Mouse (Mus musculus) heart, postnatal 14 days (tissue): ENCODE data around the gene Igfbp6. TPM values are rescaled to one million over a fixed set of nuclear protein-coding genes. Genes with fewer than 3 reads are reported as not detected.

Source experiments
- DNase-seq, 2 experiments: peaks; one replicate each; pipeline ENCODE4 v3.0.0; 2021 to 2022
- intact Hi-C: fragments of 180-260 bp; cut with DNase I; formaldehyde crosslinking; loops from one replicate; pipeline ENCODE4 v1.15.1; 2025
- total RNA-seq, 2 experiments: library from RNA; stranded (reverse); gene quantifications; 2 replicates each; pipeline ENCODE4 v1.2.3; 2021

Gene Igfbp6
- total RNA-seq, 2 experiments from 2014 or later: 42.0 to 51.8 TPM

DNA sequence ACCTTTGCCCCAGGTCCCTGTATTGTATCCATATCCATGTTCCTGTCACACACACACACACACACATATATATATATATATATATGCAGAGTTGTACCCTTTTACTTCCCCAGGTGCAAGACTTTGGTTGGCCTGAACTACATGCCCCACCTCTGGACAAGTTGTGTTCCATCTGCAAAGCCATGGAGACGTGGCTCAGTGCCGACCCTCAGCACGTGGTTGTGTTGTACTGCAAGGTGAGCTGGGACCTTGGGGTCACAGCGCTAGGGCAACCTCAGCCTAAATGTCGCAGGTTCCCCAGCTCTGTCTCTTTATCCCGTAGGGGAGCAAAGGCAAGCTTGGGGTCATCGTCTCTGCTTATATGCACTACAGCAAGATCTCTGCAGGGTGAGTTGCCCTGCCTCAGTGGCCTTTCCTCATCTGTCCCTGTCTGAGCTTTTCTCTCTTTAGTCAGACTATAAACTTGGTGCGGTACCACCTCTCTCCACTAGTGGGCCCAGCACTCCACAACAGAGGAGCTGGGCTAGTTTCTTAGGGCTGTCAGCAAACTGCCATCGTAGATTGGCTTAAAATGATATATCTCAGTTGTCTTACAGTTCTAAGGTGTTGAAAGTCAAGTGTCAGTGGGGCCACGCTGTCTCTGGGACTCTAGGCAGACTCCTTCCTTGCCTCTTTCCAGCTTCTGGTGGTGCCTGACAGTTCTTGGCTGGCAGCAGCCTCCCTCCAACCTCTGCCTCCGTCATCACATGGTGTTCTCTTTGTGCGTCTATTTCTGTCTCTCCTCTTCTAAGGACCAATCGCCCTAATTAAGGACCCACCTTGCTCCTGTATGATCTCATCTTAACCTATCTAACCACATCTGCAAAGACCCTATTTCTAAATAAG is 36.2 kb upstream of the Igfbp6 start:
- intact Hi-C loops: loop anchor here (5.0 kb wide), 1 partner anchor 39 kb away; no protein-coding TSS in a partner anchor
- DNase-seq: peak; percentile 60 to 78

DNA sequence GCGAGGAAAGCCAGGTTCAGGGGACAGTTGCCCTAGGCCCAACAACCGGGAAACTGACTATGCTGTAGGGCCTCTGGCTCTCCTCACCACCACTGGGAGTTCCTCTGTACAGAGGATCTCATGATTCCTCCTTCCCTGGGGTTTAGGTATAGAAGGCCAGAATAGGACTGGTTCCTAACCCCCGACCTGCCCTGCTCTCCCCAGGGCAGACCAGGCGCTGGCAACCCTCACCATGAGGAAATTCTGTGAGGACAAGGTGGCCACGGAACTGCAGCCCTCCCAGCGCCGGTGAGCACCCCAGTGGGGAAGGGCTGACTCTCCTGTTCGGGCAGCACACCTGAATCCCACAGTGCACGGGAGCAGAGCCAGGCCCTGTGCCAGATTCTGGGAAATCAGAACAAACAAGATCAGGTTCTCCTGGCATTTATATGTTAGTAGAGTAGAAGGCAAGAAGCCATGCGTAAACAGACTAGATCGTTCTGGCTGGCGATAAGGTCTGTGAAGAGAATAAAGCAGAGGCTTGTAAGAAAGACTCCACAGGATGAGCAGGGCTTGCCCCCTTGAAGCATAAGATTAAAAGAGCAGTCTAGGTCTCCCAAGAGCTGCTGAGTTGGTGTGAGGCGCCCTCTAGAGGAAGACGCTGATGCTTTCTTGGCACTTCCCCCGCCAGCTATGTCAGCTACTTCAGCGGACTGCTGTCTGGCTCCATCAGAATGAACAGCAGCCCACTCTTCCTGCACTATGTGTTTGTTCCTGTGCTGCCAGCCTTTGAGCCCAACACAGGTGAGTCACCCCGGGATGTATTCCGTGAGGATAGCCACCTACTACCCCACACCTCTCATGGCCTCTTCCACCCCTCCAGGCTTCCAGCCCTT is 35.3 kb upstream of the Igfbp6 start:
- intact Hi-C loops: loop anchor here (5.0 kb wide), 1 partner anchor 38 kb away; no protein-coding TSS in a partner anchor
- peak; percentile 80 to 86 for DNase-seq

DNA sequence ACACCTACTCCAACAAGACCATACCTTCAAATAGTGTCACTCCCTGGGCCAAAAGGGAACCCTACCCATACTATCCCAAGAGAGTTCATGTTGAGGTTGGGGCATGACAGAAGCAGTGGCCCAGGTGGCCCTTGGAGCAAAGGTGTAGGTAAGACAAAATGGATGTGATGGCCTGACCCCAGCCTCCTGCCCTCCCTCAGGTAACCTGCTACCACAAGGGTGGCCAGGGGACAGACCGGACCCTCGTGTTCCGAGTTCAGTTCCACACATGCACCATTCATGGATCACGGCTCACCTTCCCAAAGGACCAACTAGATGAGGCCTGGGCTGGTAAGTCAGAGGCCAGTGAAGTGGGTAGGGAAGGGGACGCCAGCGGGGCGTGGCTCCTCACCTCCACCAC is 33.9 kb upstream of the Igfbp6 start:
- intact Hi-C loops: no loop called here
- DNase-seq: no peak

DNA sequence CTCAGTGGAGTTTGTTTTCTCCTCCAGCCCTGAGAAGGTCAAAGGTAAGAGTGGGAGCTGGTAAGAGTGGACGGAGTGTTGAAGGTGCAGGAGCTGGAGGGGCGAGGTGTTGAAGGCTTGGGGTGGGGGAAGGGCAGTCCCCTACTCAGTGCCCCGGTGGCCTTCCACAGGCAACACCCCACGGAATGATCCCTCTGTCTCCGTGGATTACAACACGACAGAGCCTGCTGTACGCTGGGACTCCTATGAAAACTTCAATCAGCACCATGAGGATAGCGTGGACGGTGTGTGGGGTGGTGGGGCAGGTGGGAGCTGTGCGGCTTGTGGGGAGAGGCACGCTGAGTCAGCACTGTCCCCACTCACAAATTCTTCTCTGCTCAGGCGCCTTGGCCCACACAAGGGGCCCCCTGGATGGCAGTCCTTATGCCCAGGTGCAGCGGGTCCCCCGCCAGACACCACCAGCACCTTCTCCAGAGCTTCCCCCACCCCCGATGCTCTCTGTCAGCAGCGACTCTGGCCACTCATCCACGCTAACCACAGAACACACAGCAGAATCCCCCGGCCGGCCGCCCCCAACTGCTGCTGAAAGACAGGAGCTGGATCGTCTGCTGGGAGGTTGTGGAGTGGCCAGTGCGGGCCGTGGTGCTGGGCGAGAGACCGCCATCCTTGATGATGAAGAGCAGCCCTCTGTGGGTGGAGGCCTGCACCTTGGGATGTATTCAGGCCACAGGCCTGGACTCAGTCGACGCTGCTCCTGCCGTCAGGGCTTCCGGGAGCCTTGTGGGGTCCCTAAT is 33.3 kb upstream of the Igfbp6 start:
- intact Hi-C loops: no loop called here
- DNase-seq: no peak

DNA sequence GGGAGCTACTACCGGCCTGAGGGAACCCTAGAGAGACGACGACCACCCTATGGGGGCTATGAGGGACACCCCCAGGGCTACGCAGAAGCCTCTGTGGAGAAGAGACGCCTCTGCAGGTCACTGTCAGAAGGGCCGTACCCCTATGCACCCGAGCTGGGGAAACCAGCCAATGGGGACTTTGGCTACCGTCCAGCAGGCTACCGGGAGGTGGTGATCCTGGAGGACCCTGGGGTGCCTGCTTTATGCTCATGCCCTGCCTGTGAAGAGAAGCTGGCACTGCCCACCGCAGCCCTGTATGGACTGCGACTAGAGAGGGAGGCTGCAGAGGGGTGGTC is 32.7 kb upstream of the Igfbp6 start:
- intact Hi-C loops: no loop called here
- DNase-seq: no peak

DNA sequence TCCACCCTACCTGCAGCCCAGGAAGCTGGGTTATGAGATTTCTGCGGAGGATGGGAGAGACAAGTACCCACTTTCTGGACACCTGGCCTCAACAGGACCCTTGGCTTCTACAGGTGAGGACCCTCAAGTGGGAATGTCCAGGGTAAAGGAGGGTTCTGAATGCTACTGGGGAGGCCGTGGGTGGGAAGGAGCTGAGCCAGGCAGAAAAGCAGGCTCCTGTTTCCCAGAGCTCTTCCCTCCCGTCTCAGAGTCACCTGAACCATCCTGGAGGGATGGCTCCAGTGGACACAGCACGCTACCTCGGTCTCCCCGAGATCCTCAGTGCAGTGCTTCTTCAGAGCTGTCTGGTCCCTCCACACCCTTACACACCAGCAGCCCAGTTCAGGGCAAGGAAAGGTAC is 32.0 kb upstream of the Igfbp6 start:
- intact Hi-C loops: no loop called here
- DNase-seq: no peak

DNA sequence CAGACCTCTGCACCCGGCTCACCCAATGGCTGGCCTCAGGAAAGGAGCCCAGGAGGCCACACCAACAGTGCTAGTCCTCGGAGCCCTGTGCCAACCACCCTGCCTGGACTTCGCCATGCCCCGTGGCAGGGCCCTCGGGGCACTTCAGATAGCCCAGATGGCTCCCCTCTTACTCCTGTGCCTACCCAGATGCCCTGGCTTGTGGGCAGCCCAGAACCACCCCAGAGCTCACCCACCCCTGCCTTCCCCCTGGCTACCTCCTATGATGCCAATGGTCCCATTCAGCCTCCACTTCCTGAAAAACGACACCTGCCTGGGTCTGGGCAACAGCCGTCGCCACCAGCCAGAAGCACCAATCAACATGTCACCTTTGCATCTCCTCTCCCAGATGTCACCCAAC is 31.3 kb upstream of the Igfbp6 start:
- DNase-seq: no peak
- intact Hi-C loops: no loop called here

DNA sequence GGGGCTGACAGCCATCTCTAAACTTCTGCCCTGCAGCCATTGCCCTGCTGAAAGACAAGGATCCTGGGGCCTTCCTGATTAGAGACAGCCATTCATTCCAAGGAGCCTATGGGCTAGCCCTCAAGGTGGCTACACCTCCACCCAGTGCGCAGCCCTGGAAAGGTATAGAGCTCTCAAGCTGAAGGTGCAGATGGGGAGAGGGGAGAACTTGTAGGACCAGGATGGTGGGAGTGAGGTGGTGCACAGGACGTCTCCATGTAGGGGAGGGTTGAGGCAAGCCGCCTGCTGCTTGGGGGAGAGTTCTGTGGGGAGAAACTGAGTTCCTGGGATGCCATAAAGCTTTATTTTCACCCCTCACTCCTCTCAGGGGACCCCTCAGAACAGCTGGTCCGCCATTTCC is 30.5 kb upstream of the Igfbp6 start:
- intact Hi-C loops: no loop called here
- no peak for DNase-seq

DNA sequence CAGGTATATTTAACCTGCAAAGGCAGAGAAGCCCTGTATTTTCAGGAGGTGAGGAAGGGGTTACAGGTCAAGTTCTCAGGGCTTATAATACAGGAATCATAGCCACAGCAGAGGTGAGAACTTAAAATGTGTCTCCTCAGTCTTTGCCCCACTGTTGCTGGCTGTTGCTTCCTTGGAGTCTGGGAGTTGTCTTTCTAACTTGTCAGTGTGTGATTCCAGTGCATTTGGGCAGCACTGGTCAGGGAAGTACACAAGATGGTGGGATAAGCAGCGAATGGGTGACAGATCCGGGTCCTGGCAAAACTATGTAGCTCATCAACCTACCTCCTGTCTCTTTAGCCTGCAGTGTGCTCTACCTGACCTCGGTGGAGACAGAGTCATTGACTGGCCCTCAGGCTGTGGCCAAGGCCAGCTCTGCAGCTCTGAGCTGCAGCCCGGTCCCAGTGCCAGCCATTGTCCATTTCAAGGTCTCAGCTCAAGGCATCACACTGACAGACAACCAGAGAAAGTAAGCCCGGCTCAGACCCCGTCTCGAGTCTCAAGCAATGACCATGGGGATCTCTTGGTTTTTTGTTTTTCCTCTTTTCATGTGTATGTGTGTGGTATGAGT is 29.4 kb upstream of the Igfbp6 start:
- intact Hi-C loops: loop anchor here (5.0 kb wide), 1 partner anchor 103 kb away; no protein-coding TSS in a partner anchor
- DNase-seq: no peak

DNA sequence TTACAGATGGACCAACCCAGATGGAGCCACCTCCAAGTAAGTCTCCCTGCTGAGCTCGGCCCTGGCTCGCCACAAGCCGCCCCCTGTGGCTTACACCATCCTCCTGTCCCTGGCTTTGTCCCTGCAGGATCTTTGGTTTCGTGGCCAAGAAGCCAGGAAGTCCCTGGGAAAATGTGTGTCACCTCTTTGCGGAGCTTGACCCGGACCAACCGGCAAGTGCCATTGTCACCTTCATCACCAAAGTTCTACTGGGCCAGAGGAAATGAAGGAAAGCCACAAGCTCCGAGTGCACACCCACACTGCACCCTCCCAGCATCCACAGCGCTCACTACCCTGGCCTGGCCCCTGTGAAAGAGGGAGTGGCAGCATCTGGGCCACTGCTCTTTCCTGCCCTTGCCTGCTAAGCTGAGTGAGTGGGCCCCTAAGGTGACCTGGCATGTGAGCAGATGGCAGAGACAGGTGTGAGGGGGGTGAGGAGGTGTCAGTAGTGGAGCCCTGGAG is 28.4 kb upstream of the Igfbp6 start:
- no peak for DNase-seq
- intact Hi-C loops: loop anchor here (2.0 to 5.0 kb wide), 2 partner anchors 31 to 102 kb away; no protein-coding TSS in a partner anchor

DNA sequence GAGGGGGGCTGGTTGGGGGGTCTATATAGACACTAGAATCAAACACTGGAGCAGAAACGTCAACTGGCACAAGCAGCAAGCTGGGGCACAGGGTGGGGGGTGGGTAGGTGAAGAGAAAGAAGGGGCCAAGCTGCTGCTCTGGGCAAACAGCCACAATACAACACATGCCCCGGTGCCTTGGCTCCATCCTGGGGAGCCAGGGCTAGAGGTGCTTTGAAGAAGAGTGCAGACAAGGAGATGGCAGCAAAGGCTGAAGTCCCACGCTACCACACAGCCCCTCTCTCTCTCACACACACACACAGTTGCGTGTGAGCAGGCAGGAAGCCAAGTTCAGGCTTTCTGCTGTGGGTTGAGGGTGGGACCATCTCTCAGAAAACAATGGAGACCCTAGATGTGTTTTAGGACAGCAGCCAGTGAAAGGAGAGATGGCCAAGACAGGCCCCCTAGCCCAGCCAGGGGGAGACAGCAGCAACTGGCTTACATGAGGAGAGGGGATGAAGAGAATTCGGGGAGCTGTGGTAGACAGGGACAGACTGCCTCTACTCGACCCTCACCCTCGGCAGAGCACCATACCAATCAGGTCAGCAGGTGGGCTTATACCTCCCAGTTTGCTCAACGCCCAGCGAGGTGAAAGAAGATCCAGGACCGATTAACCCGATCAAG is 27.3 kb upstream of the Igfbp6 start:
- intact Hi-C loops: loop anchor here (2.0 to 5.0 kb wide), 2 partner anchors 30 to 100 kb away; no protein-coding TSS in a partner anchor
- DNase-seq: no peak

DNA sequence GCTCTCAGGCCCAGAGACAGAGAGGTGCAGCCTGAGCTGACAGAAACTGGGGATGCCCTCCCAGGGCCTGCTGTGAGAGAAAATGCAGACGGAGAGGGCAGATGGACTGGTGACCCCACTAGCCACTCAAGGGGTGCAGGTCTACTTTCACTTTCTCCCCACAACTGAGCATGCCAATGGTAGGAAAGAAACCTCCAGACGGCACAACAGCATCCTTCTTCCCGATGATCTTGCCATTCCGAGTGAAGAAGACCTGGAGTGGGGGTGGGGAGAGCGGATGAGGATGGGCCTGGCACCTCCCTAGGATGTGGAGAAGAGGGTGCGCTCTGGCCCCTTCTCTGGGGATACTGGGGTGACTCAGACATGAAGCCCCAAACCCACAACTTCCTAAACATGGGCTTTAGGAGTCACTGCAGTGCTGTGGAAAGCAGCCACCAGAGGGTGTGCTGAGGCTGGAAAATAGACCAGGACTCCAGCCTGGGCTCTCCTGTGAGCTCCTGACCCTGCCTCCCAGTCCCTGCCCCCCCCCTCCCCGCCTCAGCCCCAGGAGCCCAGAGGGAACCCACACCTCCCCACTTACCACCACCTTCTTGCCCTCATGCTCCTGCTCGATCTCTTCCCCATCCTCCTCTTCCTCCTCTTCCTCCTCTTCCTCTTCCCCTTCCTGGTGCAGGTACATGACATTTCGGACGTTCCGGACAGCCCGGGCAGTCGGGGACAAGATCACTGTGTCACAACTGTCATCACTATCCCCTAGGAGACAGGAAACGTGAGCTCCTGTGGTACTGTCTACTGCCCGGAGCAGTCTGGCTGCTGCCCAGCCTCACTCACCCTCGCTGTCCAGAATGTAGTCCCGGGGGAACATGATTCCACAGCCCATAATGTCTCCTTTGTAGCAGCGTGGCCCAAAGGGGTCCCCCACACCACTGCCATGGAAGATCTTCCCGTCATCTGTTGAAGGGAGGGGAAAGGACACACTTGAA is 26.4 kb upstream of the Igfbp6 start:
- intact Hi-C loops: loop anchor here (2.0 to 5.0 kb wide), 2 partner anchors 29 to 100 kb away; no protein-coding TSS in a partner anchor
- DNase-seq: peak; percentile 54 to 67

DNA sequence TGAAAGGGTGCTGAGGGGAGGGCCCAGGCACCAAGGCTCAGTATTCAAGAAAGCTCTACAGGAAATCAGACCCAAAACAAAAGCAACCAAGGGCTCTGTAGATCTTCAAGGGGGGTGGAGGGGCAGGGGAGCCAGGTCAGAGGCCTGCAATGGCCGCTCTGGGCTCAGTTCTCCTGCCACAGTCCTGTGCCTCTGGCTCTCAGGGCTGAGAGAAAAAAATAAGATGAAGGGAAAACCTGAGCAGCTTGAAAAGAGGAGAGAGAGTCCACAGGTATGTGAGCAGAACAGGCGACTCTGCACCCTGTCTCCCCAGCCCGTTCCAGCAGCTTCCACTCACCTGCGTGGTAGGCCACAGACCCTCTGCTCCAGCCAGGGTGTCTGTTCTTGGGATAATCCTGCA is 25.6 kb upstream of the Igfbp6 start:
- intact Hi-C loops: loop anchor here (5.0 kb wide), 1 partner anchor 99 kb away; no protein-coding TSS in a partner anchor
- no peak for DNase-seq

DNA sequence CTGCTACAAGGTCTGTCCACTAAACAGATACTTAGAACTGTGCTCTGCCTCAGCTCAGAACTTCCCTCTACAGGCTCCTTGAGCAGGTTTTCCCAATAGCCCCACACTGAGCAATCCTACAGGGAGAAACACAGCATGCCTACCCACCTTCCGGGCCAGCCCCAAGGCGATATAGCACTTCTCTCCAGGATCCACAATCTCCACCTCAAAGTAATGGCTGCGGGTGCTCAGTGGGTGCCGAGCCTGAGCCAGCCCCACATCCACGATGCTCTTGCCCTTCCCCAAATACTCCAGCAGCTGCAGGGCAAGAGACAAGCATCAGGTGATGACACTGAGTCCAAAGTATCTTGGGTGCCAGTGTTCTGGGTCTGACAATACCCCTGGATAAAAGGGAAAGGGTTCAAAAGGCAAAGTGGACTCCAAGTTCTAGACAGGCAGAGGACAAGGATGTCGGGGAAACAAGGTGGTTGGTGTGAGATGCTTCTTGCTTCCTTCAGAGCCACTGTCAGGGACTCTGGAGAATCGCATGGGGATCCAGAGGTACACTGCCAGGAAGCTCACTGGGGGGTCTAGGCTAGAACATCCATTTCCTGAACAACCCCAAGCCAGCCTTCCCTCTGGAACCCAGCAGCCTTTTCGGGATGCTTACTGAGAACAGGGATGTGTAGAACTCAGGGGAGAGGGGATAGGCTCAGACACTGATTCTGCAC is 24.9 kb upstream of the Igfbp6 start:
- intact Hi-C loops: loop anchor here (5.0 kb wide), 1 partner anchor 98 kb away; no protein-coding TSS in a partner anchor

DNA sequence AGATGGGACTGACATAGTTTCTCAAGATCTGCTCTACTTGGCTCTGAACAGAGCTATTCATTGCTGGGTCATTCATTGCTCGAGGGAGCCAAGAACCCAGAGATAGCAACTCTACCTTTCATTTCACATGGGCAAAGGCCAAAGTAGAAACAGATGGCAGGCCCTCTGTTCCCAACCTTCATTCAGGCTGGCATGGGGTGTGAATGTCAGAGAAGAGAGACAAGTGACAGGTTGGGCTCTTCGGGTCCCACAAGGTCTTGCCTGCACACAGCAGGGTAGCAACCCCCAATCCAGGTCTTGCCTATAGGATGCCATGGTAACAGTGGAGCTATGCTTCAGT is 24.4 kb upstream of the Igfbp6 start:
- DNase-seq: no peak
- intact Hi-C loops: loop anchor here (5.0 kb wide), 1 partner anchor 98 kb away; no protein-coding TSS in a partner anchor

More for the DNA sequence above, 24.9 kb upstream of the Igfbp6 start:
- no peak for DNase-seq

DNA sequence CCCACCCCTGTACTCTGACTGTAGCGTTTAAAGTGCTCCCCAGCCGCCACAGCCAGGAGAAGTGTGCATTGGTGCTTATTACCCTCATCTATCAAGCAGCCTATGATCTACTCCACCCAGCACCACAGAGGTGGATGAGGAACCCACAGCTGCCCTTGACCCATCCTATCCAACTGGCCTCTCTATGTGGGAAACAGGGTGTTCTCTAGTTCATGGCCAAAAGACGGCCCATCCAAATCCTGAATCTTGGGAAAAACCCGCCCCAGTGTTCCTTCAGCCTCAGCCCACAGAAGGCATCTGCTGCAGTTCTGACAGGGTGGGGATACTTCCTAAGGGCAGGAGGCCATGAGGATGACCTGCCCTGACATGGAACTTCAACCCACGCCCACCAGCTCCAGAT is 23.6 kb upstream of the Igfbp6 start:
- DNase-seq: peak in 1 of 2 experiments; percentile 51
- intact Hi-C loops: no loop called here

DNA sequence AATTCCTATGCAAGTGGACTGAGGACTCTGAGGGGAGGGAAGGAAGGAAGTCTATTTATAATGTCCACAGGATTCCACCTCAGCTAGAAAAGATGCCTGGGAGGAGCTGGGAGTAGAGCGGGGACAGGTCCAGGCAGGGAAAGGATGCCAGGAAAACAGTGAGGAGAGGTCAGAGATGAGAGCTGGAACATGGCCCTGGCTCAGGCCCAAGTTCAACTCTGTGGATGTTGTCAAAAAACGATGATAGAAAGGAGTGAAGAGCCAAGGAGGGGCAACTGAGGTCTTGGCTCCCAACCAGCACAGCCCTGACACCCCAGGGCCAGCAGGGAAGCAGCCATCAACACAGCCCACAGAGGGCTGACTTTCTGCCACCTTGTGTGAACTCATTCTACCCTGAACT is 17.9 kb upstream of the Igfbp6 start:
- intact Hi-C loops: no loop called here

More for the DNA sequence above, 17.9 kb upstream of the Igfbp6 start:
- DNase-seq: peak; percentile 74
